Mouse (Mus musculus): ENCODE data around the gene Rsbn1l. TPM values are rescaled to one million over a fixed set of nuclear protein-coding genes. Genes with fewer than 3 reads are reported as not detected.

The Rsbn1l gene
- total RNA-seq, 2 experiments from 2014 or later, result 19.1 to 21.2 TPM

- DNase-seq (ENCODE audit: low spot score in 2 of 2), result no peak
Measured at GRCm38 (mm10) chr5:20911741-20912140, 44.5 kb downstream of the Rsbn1l start.

- DNase-seq (ENCODE audit: low spot score in 2 of 2), result no peak
Measured at GRCm38 (mm10) chr5:20906191-20906590, 50.0 kb downstream of the Rsbn1l start.

GRCm38 (mm10) chr5:20905437-20905836 is 50.8 kb downstream of the Rsbn1l start:
- no peak for DNase-seq (ENCODE audit: low spot score in 2 of 2)

- DNase-seq (ENCODE audit: low spot score in 2 of 2), result no peak
Measured at GRCm38 (mm10) chr5:20904647-20905046, 51.6 kb downstream of the Rsbn1l start.

GRCm38 (mm10) chr5:20897446-20898167 is 58.6 kb downstream of the Rsbn1l start:
- no peak for DNase-seq (ENCODE audit: low spot score in 2 of 2)

- no peak for DNase-seq (ENCODE audit: low spot score in 2 of 2)
Measured at GRCm38 (mm10) chr5:20884036-20884620, 72.1 kb downstream of the Rsbn1l start.

- DNase-seq (ENCODE audit: low spot score in 2 of 2), result peak; percentile 97 to 99
Measured at GRCm38 (mm10) chr5:20881915-20882800, 74.0 kb downstream of the Rsbn1l start, which contains the start of the genes Phtf2 and Tmem60. TSS of gene Phtf2 (minus strand) at chr5:20882124. TSS of gene Tmem60 (plus strand) at chr5:20882191.

- DNase-seq (ENCODE audit: low spot score in 2 of 2), result peak; percentile 42 to 50
Measured at GRCm38 (mm10) chr5:20880797-20881775, 75.1 kb downstream of the Rsbn1l start.

GRCm38 (mm10) chr5:20880386-20880785 is 75.8 kb downstream of the Rsbn1l start:
- no peak for DNase-seq (ENCODE audit: low spot score in 2 of 2)

- DNase-seq (ENCODE audit: low spot score in 2 of 2), result no peak
Measured at GRCm38 (mm10) chr5:20876934-20877426, 79.2 kb downstream of the Rsbn1l start.

- DNase-seq (ENCODE audit: low spot score in 2 of 2), result no peak
Measured at GRCm38 (mm10) chr5:20873146-20873545, 83.1 kb downstream of the Rsbn1l start.

- no peak for DNase-seq (ENCODE audit: low spot score in 2 of 2)
Measured at GRCm38 (mm10) chr5:20865193-20865755, 90.9 kb downstream of the Rsbn1l start.

GRCm38 (mm10) chr5:20864216-20864969 is 91.8 kb downstream of the Rsbn1l start:
- DNase-seq (ENCODE audit: low spot score in 2 of 2), result no peak

GRCm38 (mm10) chr5:20861901-20862300 is 94.3 kb downstream of the Rsbn1l start:
- no peak for DNase-seq (ENCODE audit: low spot score in 2 of 2)

- DNase-seq (ENCODE audit: low spot score in 2 of 2), result no peak
Measured at GRCm38 (mm10) chr5:20860565-20860964, 95.6 kb downstream of the Rsbn1l start.

- DNase-seq (ENCODE audit: low spot score in 2 of 2), result no peak
Measured at GRCm38 (mm10) chr5:20858404-20858803, 97.8 kb downstream of the Rsbn1l start.

- DNase-seq (ENCODE audit: low spot score in 2 of 2), result no peak
Measured at GRCm38 (mm10) chr5:20855066-20855465, 101.1 kb downstream of the Rsbn1l start.

- no peak for DNase-seq (ENCODE audit: low spot score in 2 of 2)
Measured at GRCm38 (mm10) chr5:20847010-20847409, 109.2 kb downstream of the Rsbn1l start.

- no peak for DNase-seq (ENCODE audit: low spot score in 2 of 2)
Measured at GRCm38 (mm10) chr5:20843816-20844215, 112.4 kb downstream of the Rsbn1l start.

All from left cerebral cortex, adult 18-20 months (tissue).